Mouse (Mus musculus) lung, adult 2 months (tissue): ENCODE data around the gene Itga9. TPM values are rescaled to one million over a fixed set of nuclear protein-coding genes. Genes with fewer than 3 reads are reported as not detected.

Experiments used
- DNase-seq: peaks from one replicate; pipeline ENCODE4 v3.0.0; 2022
- H3K4me1 ChIP-seq: fragments of 200-500 bp; 2 replicates; pipeline ENCODE4 v1.6.1; 2011; ENCODE audit warnings: low read length; ENCODE audit not compliant: control insufficient read depth, insufficient read depth
- H3K4me3 ChIP-seq: fragments of 200-500 bp; replicated peaks from 2 replicates; pipeline ENCODE3; 2011; ENCODE audit warnings: low read depth, mild to moderate bottlenecking, control low read depth, low read length; ENCODE audit errors: extremely low read depth
- CTCF ChIP-seq: fragments of 200-500 bp; IDR thresholded peaks from 2 replicates; pipeline ENCODE4 v1.5.1; 2011; ENCODE audit warnings: mild to moderate bottlenecking, low read length, control low read depth; ENCODE audit not compliant: insufficient read depth
- POLR2A ChIP-seq: fragments of 200-500 bp; IDR thresholded peaks from 2 replicates; pipeline ENCODE4 v1.6.1; 2011; ENCODE audit warnings: low read depth, mild to moderate bottlenecking, control low read depth, low read length, borderline replicate concordance; ENCODE audit errors: extremely low read depth
- WGBS: fragments of 180-500 bp; shearing (Covaris S2); methylation state at CpG from one replicate; pipeline ENCODE4 v1.1.7; 2018; 5-methylcytosine and 5-hydroxymethylcytosine counted together
- polyA plus RNA-seq: library from polyadenylated mRNA; depleted of rRNA; stranded (reverse); fragments of >200 nt; gene quantifications from 2 replicates; pipeline ENCODE4 v1.2.3, GENCODE M21; 2012

Itga9 gene
- polyA plus RNA-seq, 1 experiment: 66.2 TPM

GRCm38 (mm10) chr9:118815543-118815942 lies 209.1 kb downstream of the Itga9 start:
- WGBS: over 99% methylated on average over 8 of the region's 8 CpGs
- H3K4me1 ChIP-seq: no peaks in the 10 kb centered on the region
- DNase-seq: no peak
- H3K4me3 ChIP-seq: no peak overlapping the region
- 0 out of 2 replicates have a peak, but pooled peaks have one; percentile 21 for TF ChIP-seq CTCF
- no peak for TF ChIP-seq POLR2A

GRCm38 (mm10) chr9:118818508-118818907 lies 212.0 kb downstream of the Itga9 start:
- no peak for DNase-seq
- TF ChIP-seq CTCF: no peak
- H3K4me3 ChIP-seq: no peak overlapping the region
- H3K4me1 ChIP-seq: no peaks in the 10 kb centered on the region
- WGBS: 68% methylated on average over 3 of the region's 3 CpGs

GRCm38 (mm10) chr9:118821220-118822185 lies 215.0 kb downstream of the Itga9 start:
- Histone ChIP-seq H3K4me1 (no peaks in the 10 kb centered on the region), H3K4me3 (no peak overlapping the region)
- TF ChIP-seq CTCF (no peak), POLR2A (no peak)
- 54% methylated on average over 21 of the region's 21 CpGs for WGBS
- no peak for DNase-seq

- no peak for DNase-seq
- TF ChIP-seq CTCF: no peak
- TF ChIP-seq POLR2A: no peak
- Histone ChIP-seq H3K4me1 (no peaks in the 10 kb centered on the region), H3K4me3 (no peak overlapping the region)
- 76% methylated on average over 3 of the region's 3 CpGs for WGBS
Observed at GRCm38 (mm10) chr9:118822186-118822555, 215.7 kb downstream of the Itga9 start.

- Histone ChIP-seq H3K4me1 (no peaks in the 10 kb centered on the region), H3K4me3 (no peak overlapping the region)
- 92% methylated on average over 2 of the region's 2 CpGs for WGBS
- no peak for DNase-seq
- TF ChIP-seq CTCF (no peak), POLR2A (no peak)
Observed at GRCm38 (mm10) chr9:118822581-118822980, 216.1 kb downstream of the Itga9 start.

- peak; percentile 34 for DNase-seq
- 14% methylated on average over 11 of the region's 11 CpGs for WGBS
Observed at GRCm38 (mm10) chr9:118831080-118831479, 224.6 kb downstream of the Itga9 start.

GRCm38 (mm10) chr9:118832533-118832932 lies 226.0 kb downstream of the Itga9 start:
- Histone ChIP-seq H3K4me1 (peaks cover 5% of the 10 kb centered on the region), H3K4me3 (no peak overlapping the region)
- 48% methylated on average over 3 of the region's 3 CpGs for WGBS
- TF ChIP-seq CTCF: no peak
- no peak for TF ChIP-seq POLR2A
- no peak for DNase-seq

More at GRCm38 (mm10) chr9:118831080-118831479, 224.6 kb downstream of the Itga9 start:
- peaks cover 5% of the 10 kb centered on the region for H3K4me1 ChIP-seq
- no peak overlapping the region for H3K4me3 ChIP-seq
- TF ChIP-seq POLR2A (no peak), CTCF (no peak)

- WGBS: 82% methylated on average over 8 of the region's 8 CpGs
- no peak for DNase-seq
- Histone ChIP-seq H3K4me1 (peaks cover 5% of the 10 kb centered on the region), H3K4me3 (no peak overlapping the region)
- TF ChIP-seq POLR2A (no peak), CTCF (no peak)
Observed at GRCm38 (mm10) chr9:118833413-118833812, 226.9 kb downstream of the Itga9 start.

GRCm38 (mm10) chr9:118838910-118839667 lies 232.6 kb downstream of the Itga9 start:
- TF ChIP-seq POLR2A (no peak), CTCF (no peak)
- 33% methylated on average over 7 of the region's 7 CpGs for WGBS
- Histone ChIP-seq H3K4me1 (0 out of 2 replicates have a peak, but pooled peaks cover 3% of the 10 kb centered on the region), H3K4me3 (no peak overlapping the region)
- DNase-seq: no peak
